Mouse (Mus musculus): Measurements from ENCODE around the gene Ocrl. TPM values are rescaled to one million over a fixed set of nuclear protein-coding genes. Genes with fewer than 3 reads are reported as not detected.

Gene Ocrl
- polyA plus RNA-seq, 1 experiment from 2014 or later = 11.4 TPM

DNA sequence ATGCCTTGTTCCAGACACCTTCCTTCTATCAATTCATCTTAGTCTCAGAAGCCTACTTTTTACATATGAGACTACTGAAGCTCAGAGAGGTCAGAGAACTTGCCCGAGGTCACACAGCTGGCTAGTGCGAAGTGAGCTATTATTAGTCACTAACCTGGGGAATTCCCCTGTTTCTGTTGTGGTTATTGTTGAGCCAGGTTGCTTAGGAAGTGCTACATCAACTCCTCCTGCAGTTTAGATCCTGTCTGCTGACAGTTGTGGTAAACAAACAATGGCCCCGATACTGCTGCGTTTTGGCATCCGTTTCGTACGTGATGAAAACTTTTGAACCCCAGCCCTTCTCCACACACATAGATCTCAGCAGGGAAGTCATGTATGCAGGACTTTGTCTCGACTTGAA is 86.2 kb downstream of the Ocrl start:
- WGBS = 67% methylated on average over 8 of the region's 8 CpGs
- no peaks in the 10 kb centered on the region for H3K4me1 ChIP-seq (ENCODE audit: control insufficient read depth, insufficient read depth, low read length)
- H3K27me3 ChIP-seq (ENCODE audit: control insufficient read depth, insufficient read depth, low read length) = no peaks in the 10 kb centered on the region
- H3K4me2 ChIP-seq (ENCODE audit: low read depth, low read length) = no peak overlapping the region
- no peak overlapping the region for H3K4me3 ChIP-seq (ENCODE audit: low read length)
- H3K36me3 ChIP-seq (ENCODE audit: control insufficient read depth, insufficient read depth) = no peaks in the 10 kb centered on the region
- no peak overlapping the region for H3K9ac ChIP-seq (ENCODE audit: low read length)
- ATAC-seq (replicated peaks; ENCODE audit: extremely low read depth, insufficient read depth, low FRiP score) = no peak
- no peaks in the 10 kb centered on the region for H3K9me3 ChIP-seq (replicated peaks; ENCODE audit: control insufficient read depth, low read length)
- H3K27ac ChIP-seq (ENCODE audit: low read length) = no peak overlapping the region

DNA sequence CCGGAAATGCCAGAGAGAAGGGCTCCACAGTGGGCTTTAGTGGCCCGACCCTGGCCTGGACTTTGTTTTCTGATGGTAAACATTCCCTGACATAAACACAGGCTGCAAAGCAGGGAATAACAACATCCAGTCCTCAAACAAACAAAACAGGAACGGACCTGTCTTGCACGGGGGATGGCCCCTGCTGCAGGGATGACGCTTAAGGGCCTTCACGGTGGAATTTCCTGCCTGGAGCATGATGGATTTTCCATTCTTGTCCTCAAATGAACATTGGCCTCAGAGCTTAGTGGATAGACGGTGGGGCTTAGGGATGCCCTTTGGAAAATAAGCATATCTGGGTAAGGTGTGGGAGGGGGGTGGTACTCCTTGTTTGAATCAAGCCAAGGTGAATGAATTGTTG is 89.0 kb downstream of the Ocrl start:
- Histone ChIP-seq H3K27me3 (ENCODE audit: control insufficient read depth, insufficient read depth, low read length) (no peaks in the 10 kb centered on the region), H3K4me1 (ENCODE audit: control insufficient read depth, insufficient read depth, low read length) (no peaks in the 10 kb centered on the region), H3K27ac (ENCODE audit: low read length) (no peak overlapping the region), H3K9ac (ENCODE audit: low read length) (no peak overlapping the region), H3K9me3 (replicated peaks; ENCODE audit: control insufficient read depth, low read length) (no peaks in the 10 kb centered on the region), H3K4me2 (ENCODE audit: low read depth, low read length) (no peak overlapping the region), H3K4me3 (ENCODE audit: low read length) (no peak overlapping the region), H3K36me3 (ENCODE audit: control insufficient read depth, insufficient read depth) (no peaks in the 10 kb centered on the region)
- no peak for ATAC-seq (replicated peaks; ENCODE audit: extremely low read depth, insufficient read depth, low FRiP score)
- 60% methylated on average over 7 of the region's 7 CpGs for WGBS

- 74% methylated on average over 1 of the region's 1 CpGs for WGBS
- no peak overlapping the region for H3K4me3 ChIP-seq (ENCODE audit: low read length)
- no peak for ATAC-seq (replicated peaks; ENCODE audit: extremely low read depth, insufficient read depth, low FRiP score)
- H3K9ac ChIP-seq (ENCODE audit: low read length) = no peak overlapping the region
- H3K27me3 ChIP-seq (ENCODE audit: control insufficient read depth, insufficient read depth, low read length) = no peaks in the 10 kb centered on the region
- no peaks in the 10 kb centered on the region for H3K36me3 ChIP-seq (ENCODE audit: control insufficient read depth, insufficient read depth)
- H3K9me3 ChIP-seq (replicated peaks; ENCODE audit: control insufficient read depth, low read length) = no peaks in the 10 kb centered on the region
- H3K4me2 ChIP-seq (ENCODE audit: low read depth, low read length) = no peak overlapping the region
- H3K4me1 ChIP-seq (ENCODE audit: control insufficient read depth, insufficient read depth, low read length) = no peaks in the 10 kb centered on the region
- H3K27ac ChIP-seq (ENCODE audit: low read length) = no peak overlapping the region
Measured at GRCm38 (mm10) chrX:48004786-48005185, 92.6 kb downstream of the Ocrl start.

- Histone ChIP-seq H3K9ac (ENCODE audit: low read length) (no peak overlapping the region), H3K36me3 (ENCODE audit: control insufficient read depth, insufficient read depth) (no peaks in the 10 kb centered on the region), H3K9me3 (replicated peaks; ENCODE audit: control insufficient read depth, low read length) (no peaks in the 10 kb centered on the region), H3K4me3 (ENCODE audit: low read length) (no peak overlapping the region), H3K4me1 (ENCODE audit: control insufficient read depth, insufficient read depth, low read length) (no peaks in the 10 kb centered on the region), H3K27ac (ENCODE audit: low read length) (no peak overlapping the region), H3K4me2 (ENCODE audit: low read depth, low read length) (no peak overlapping the region), H3K27me3 (ENCODE audit: control insufficient read depth, insufficient read depth, low read length) (no peaks in the 10 kb centered on the region)
- ATAC-seq (replicated peaks; ENCODE audit: extremely low read depth, insufficient read depth, low FRiP score) = no peak; the same call in 1 of the 2 replicates
- WGBS = 48% methylated on average over 8 of the region's 8 CpGs
Measured at GRCm38 (mm10) chrX:48006062-48006461, 93.9 kb downstream of the Ocrl start.

DNA sequence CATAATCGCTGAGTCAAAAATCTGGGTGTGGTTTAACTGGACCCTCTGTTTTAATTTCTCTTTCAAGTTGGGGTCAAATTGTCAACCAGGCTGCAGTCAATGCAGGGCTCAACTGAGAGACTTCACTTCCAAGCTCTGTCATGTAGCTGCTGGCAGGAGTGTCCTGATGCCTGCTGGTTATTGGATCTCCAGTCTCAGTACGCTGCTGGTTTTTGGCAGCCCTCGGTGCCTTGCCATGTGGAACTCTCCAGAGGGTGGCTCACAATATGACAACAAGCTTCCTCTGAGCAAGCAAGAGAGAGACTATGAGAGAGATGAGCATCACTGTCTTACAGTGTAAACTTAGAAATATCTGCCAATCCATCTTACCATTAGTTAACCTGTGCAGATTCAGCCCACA is 99.5 kb downstream of the Ocrl start:
- no peaks in the 10 kb centered on the region for H3K36me3 ChIP-seq (ENCODE audit: control insufficient read depth, insufficient read depth)
- H3K4me2 ChIP-seq (ENCODE audit: low read depth, low read length) = no peak overlapping the region
- no peak overlapping the region for H3K27ac ChIP-seq (ENCODE audit: low read length)
- H3K4me3 ChIP-seq (ENCODE audit: low read length) = no peak overlapping the region
- H3K4me1 ChIP-seq (ENCODE audit: control insufficient read depth, insufficient read depth, low read length) = no peaks in the 10 kb centered on the region
- no peaks in the 10 kb centered on the region for H3K9me3 ChIP-seq (replicated peaks; ENCODE audit: control insufficient read depth, low read length)
- H3K27me3 ChIP-seq (ENCODE audit: control insufficient read depth, insufficient read depth, low read length) = no peaks in the 10 kb centered on the region
- WGBS = 89% methylated on average over 3 of the region's 3 CpGs
- ATAC-seq (replicated peaks; ENCODE audit: extremely low read depth, insufficient read depth, low FRiP score) = no peak
- no peak overlapping the region for H3K9ac ChIP-seq (ENCODE audit: low read length)

Other genes starting within 250 kb of the Ocrl start
- 17.4 and 20.2 TPM in 2 replicates for gene Smarca1, start 19.4 kb upstream of the Ocrl start, polyA plus RNA-seq (2015; fragmentation: Nextera tagmentation; extraction: Ambion mirVana)
- gene Apln, start 122.5 kb downstream of the Ocrl start, polyA plus RNA-seq (2015; fragmentation: Nextera tagmentation; extraction: Ambion mirVana) = 7.9 and 8.5 TPM in 2 replicates
- 0.84 and 0.98 TPM in 2 replicates for gene Xpnpep2, start 196.3 kb downstream of the Ocrl start, polyA plus RNA-seq (2015; fragmentation: Nextera tagmentation; extraction: Ambion mirVana)
- gene Sash3, start 234.0 kb downstream of the Ocrl start, polyA plus RNA-seq (2015; fragmentation: Nextera tagmentation; extraction: Ambion mirVana) = 8.8 and 22.3 TPM in 2 replicates

Measured in heart, embryonic 16.5 days (tissue).